Mouse (Mus musculus): ENCODE data around the gene Cbx3. TPM values are rescaled to one million over a fixed set of nuclear protein-coding genes. Genes with fewer than 3 reads are reported as not detected.
A peak's percentile ranks its signal among the peaks of the same experiment; 100 is the strongest.

The Cbx3 gene
- 518 and 525 TPM in 2 replicates for polyA plus RNA-seq (2014; fragmentation: Nextera tagmentation; extraction: Ambion mirVana)

- H3K27me3 ChIP-seq (ENCODE audit: control insufficient read depth, insufficient read depth, low read length): no peaks in the 10 kb centered on the region
- peak within 1 kb of the TSS; percentile 100 for H3K4me3 ChIP-seq (replicated peaks; ENCODE audit: low read depth, low read length)
- H3K9ac ChIP-seq (replicated peaks; ENCODE audit: low read length): peak within 1 kb of the TSS; percentile 100
- H3K36me3 ChIP-seq (ENCODE audit: control insufficient read depth, insufficient read depth, low read length): peaks cover 43% of the 10 kb centered on the region
- under 1% methylated on average over 87 of the region's 99 CpGs for WGBS
- H3K9me3 ChIP-seq (ENCODE audit: control insufficient read depth, low read length): no peaks in the 10 kb centered on the region
- DNase-seq: peak; percentile 96
- peak within 1 kb of the TSS; percentile 80 for H3K4me2 ChIP-seq (ENCODE audit: low read length)
- H3K27ac ChIP-seq (replicated peaks; ENCODE audit: low read depth, low read length): peak within 1 kb of the TSS; percentile 100
- H3K4me1 ChIP-seq (ENCODE audit: control insufficient read depth, insufficient read depth, low read length): peaks cover 36% of the 10 kb centered on the region
- peak; percentile 83 for ATAC-seq (ENCODE audit: low FRiP score, low TSS enrichment)
These were observed at the start of gene Cbx3 for GRCm38 (mm10) chr6:51470311-51471178. TSS of gene Cbx3 (plus strand) at chr6:51470360.

- no peak for DNase-seq
- Histone ChIP-seq H3K4me1 (ENCODE audit: control insufficient read depth, insufficient read depth, low read length) (no peaks in the 10 kb centered on the region), H3K9ac (replicated peaks; ENCODE audit: low read length) (no peak overlapping the region), H3K9me3 (ENCODE audit: control insufficient read depth, low read length) (no peaks in the 10 kb centered on the region), H3K4me2 (ENCODE audit: low read length) (no peak overlapping the region), H3K4me3 (replicated peaks; ENCODE audit: low read depth, low read length) (no peak overlapping the region), H3K36me3 (ENCODE audit: control insufficient read depth, insufficient read depth, low read length) (no peaks in the 10 kb centered on the region), H3K27me3 (ENCODE audit: control insufficient read depth, insufficient read depth, low read length) (no peaks in the 10 kb centered on the region), H3K27ac (replicated peaks; ENCODE audit: low read depth, low read length) (no peak overlapping the region)
- no peak for ATAC-seq (ENCODE audit: low FRiP score, low TSS enrichment)
- 45% methylated on average over 11 of the region's 11 CpGs for WGBS
These were observed 46.6 kb upstream of the Cbx3 start for GRCm38 (mm10) chr6:51423466-51424122.

GRCm38 (mm10) chr6:51424537-51424936 is 45.6 kb upstream of the Cbx3 start:
- Histone ChIP-seq H3K36me3 (ENCODE audit: control insufficient read depth, insufficient read depth, low read length) (no peaks in the 10 kb centered on the region), H3K4me3 (replicated peaks; ENCODE audit: low read depth, low read length) (no peak overlapping the region), H3K9me3 (ENCODE audit: control insufficient read depth, low read length) (no peaks in the 10 kb centered on the region), H3K9ac (replicated peaks; ENCODE audit: low read length) (no peak overlapping the region), H3K4me1 (ENCODE audit: control insufficient read depth, insufficient read depth, low read length) (no peaks in the 10 kb centered on the region), H3K27ac (replicated peaks; ENCODE audit: low read depth, low read length) (no peak overlapping the region), H3K27me3 (ENCODE audit: control insufficient read depth, insufficient read depth, low read length) (no peaks in the 10 kb centered on the region), H3K4me2 (ENCODE audit: low read length) (no peak overlapping the region)
- no peak for ATAC-seq (ENCODE audit: low FRiP score, low TSS enrichment)
- WGBS: 94% methylated on average over 2 of the region's 2 CpGs
- no peak for DNase-seq

- Histone ChIP-seq H3K27ac (replicated peaks; ENCODE audit: low read depth, low read length) (no peak within 1 kb of the TSS), H3K9me3 (ENCODE audit: control insufficient read depth, low read length) (no peaks in the 10 kb centered on the region), H3K36me3 (ENCODE audit: control insufficient read depth, insufficient read depth, low read length) (no peaks in the 10 kb centered on the region), H3K4me2 (ENCODE audit: low read length) (peak within 1 kb of the TSS; percentile 86), H3K4me1 (ENCODE audit: control insufficient read depth, insufficient read depth, low read length) (0 out of 2 replicates have a peak, but pooled peaks cover 4% of the 10 kb centered on the region), H3K9ac (replicated peaks; ENCODE audit: low read length) (peak within 1 kb of the TSS; percentile 77), H3K4me3 (replicated peaks; ENCODE audit: low read depth, low read length) (peak within 1 kb of the TSS; percentile 61), H3K27me3 (ENCODE audit: control insufficient read depth, insufficient read depth, low read length) (no peaks in the 10 kb centered on the region; the same call in 1 of the 2 replicates)
- peak; percentile 70 for ATAC-seq (ENCODE audit: low FRiP score, low TSS enrichment)
- WGBS: under 1% methylated on average over 74 of the region's 74 CpGs
- peak; percentile 73 for DNase-seq
These were observed 37.4 kb upstream of the Cbx3 start, which contains the start of gene Nfe2l3 for GRCm38 (mm10) chr6:51432535-51433397. TSS of gene Nfe2l3 (plus strand) at chr6:51432670.

GRCm38 (mm10) chr6:51434270-51434669 is 35.9 kb upstream of the Cbx3 start:
- Histone ChIP-seq H3K4me2 (ENCODE audit: low read length) (peak overlapping the region; percentile 86), H3K36me3 (ENCODE audit: control insufficient read depth, insufficient read depth, low read length) (no peaks in the 10 kb centered on the region)
- ATAC-seq (ENCODE audit: low FRiP score, low TSS enrichment): no peak

GRCm38 (mm10) chr6:51437665-51438064 is 32.5 kb upstream of the Cbx3 start:
- Histone ChIP-seq H3K27ac (replicated peaks; ENCODE audit: low read depth, low read length) (no peak overlapping the region), H3K9me3 (ENCODE audit: control insufficient read depth, low read length) (no peaks in the 10 kb centered on the region), H3K4me1 (ENCODE audit: control insufficient read depth, insufficient read depth, low read length) (no peaks in the 10 kb centered on the region), H3K36me3 (ENCODE audit: control insufficient read depth, insufficient read depth, low read length) (no peaks in the 10 kb centered on the region), H3K27me3 (ENCODE audit: control insufficient read depth, insufficient read depth, low read length) (no peaks in the 10 kb centered on the region; the same call in 1 of the 2 replicates), H3K9ac (replicated peaks; ENCODE audit: low read length) (no peak overlapping the region), H3K4me2 (ENCODE audit: low read length) (no peak overlapping the region), H3K4me3 (replicated peaks; ENCODE audit: low read depth, low read length) (no peak overlapping the region)
- ATAC-seq (ENCODE audit: low FRiP score, low TSS enrichment) (no peak), DNase-seq (no peak)
- WGBS: 82% methylated on average over 4 of the region's 4 CpGs

More at GRCm38 (mm10) chr6:51434270-51434669, 35.9 kb upstream of the Cbx3 start:
- Histone ChIP-seq H3K4me3 (replicated peaks; ENCODE audit: low read depth, low read length) (peak overlapping the region; percentile 61), H3K4me1 (ENCODE audit: control insufficient read depth, insufficient read depth, low read length) (0 out of 2 replicates have a peak, but pooled peaks cover 4% of the 10 kb centered on the region), H3K9me3 (ENCODE audit: control insufficient read depth, low read length) (no peaks in the 10 kb centered on the region), H3K27me3 (ENCODE audit: control insufficient read depth, insufficient read depth, low read length) (no peaks in the 10 kb centered on the region; the same call in 1 of the 2 replicates), H3K27ac (replicated peaks; ENCODE audit: low read depth, low read length) (no peak overlapping the region), H3K9ac (replicated peaks; ENCODE audit: low read length) (no peak overlapping the region)
- WGBS: 49% methylated on average over 7 of the region's 7 CpGs
- DNase-seq: no peak

GRCm38 (mm10) chr6:51438826-51439330 is 31.3 kb upstream of the Cbx3 start:
- WGBS: 90% methylated on average over 9 of the region's 9 CpGs
- Histone ChIP-seq H3K36me3 (ENCODE audit: control insufficient read depth, insufficient read depth, low read length) (no peaks in the 10 kb centered on the region), H3K4me2 (ENCODE audit: low read length) (no peak overlapping the region), H3K4me3 (replicated peaks; ENCODE audit: low read depth, low read length) (no peak overlapping the region), H3K27ac (replicated peaks; ENCODE audit: low read depth, low read length) (no peak overlapping the region), H3K4me1 (ENCODE audit: control insufficient read depth, insufficient read depth, low read length) (no peaks in the 10 kb centered on the region), H3K9ac (replicated peaks; ENCODE audit: low read length) (no peak overlapping the region), H3K27me3 (ENCODE audit: control insufficient read depth, insufficient read depth, low read length) (no peaks in the 10 kb centered on the region; the same call in 1 of the 2 replicates), H3K9me3 (ENCODE audit: control insufficient read depth, low read length) (no peaks in the 10 kb centered on the region)
- DNase-seq: no peak
- no peak for ATAC-seq (ENCODE audit: low FRiP score, low TSS enrichment)
